Mouse (Mus musculus) lung, embryonic 15.5 days (tissue): ENCODE measurements around the gene H1f0. TPM values are rescaled to one million over a fixed set of nuclear protein-coding genes. Genes with fewer than 3 reads are reported as not detected.

Source experiments
- ATAC-seq: fragments of 200-750 bp; cut with Nextera tagmentation; 2 replicates; pipeline ENCODE4 v1.8.0; 2017; ENCODE audit warnings: moderate number of reproducible peaks, borderline replicate concordance; ENCODE audit not compliant: low FRiP score, low TSS enrichment; ENCODE audit errors: extremely low read depth
- H3K27ac ChIP-seq: fragments of 300-500 bp; sonication (generic); 2 replicates; pipeline ENCODE4 v1.5.1; 2015; ENCODE audit warnings: moderate library complexity, mild to moderate bottlenecking, inconsistent platforms
- H3K27me3 ChIP-seq: fragments of 300-500 bp; sonication (generic); 2 replicates; pipeline ENCODE4 v1.6.1; 2015; ENCODE audit warnings: inconsistent platforms
- H3K36me3 ChIP-seq: fragments of 300-500 bp; sonication (generic); 2 replicates; pipeline ENCODE4 v1.6.1; 2015; ENCODE audit warnings: inconsistent platforms
- H3K4me1 ChIP-seq: fragments of 300-500 bp; sonication (generic); 2 replicates; pipeline ENCODE4 v1.6.1; 2015; ENCODE audit warnings: inconsistent platforms
- H3K4me2 ChIP-seq: fragments of 300-500 bp; sonication (generic); 2 replicates; pipeline ENCODE4 v1.6.1; 2015; ENCODE audit warnings: inconsistent platforms, mild to moderate bottlenecking, moderate library complexity
- H3K4me3 ChIP-seq: fragments of 300-500 bp; sonication (generic); 2 replicates; pipeline ENCODE4 v1.5.1; 2015; ENCODE audit warnings: mild to moderate bottlenecking, inconsistent platforms
- H3K9ac ChIP-seq: fragments of 300-500 bp; sonication (generic); 2 replicates; pipeline ENCODE4 v1.6.1; 2015; ENCODE audit warnings: inconsistent platforms
- H3K9me3 ChIP-seq: fragments of 300-500 bp; sonication (generic); 2 replicates; pipeline ENCODE4 v1.6.1; 2016; ENCODE audit warnings: inconsistent platforms
- WGBS: fragments of 180-500 bp; shearing (Covaris S2); methylation state at CpG from one replicate; pipeline ENCODE4 v1.1.7; 2015; 5-methylcytosine and 5-hydroxymethylcytosine counted together
- polyA plus RNA-seq: library from polyadenylated mRNA; unstranded; fragments of >200 nt; fragmentation: Nextera tagmentation; extraction: Ambion mirVana; gene quantifications from 2 replicates; pipeline ENCODE4 v1.2.1, GENCODE M21; 2015

Gene H1f0
- polyA plus RNA-seq, 1 experiment from 2014 or later: 560 TPM

GRCm38 (mm10) chr15:79062376-79063159 is 34.3 kb downstream of the H1f0 start, which contains the start of gene Ankrd54:
Ankrd54 (minus strand) TSS chr15:79062893.
- peak; percentile 98 for ATAC-seq
- Histone ChIP-seq H3K27me3 (no peaks in the 10 kb centered on the region), H3K36me3 (peaks cover 33% of the 10 kb centered on the region), H3K4me2 (peak within 1 kb of the TSS; percentile 74), H3K27ac (peak within 1 kb of the TSS; percentile 79), H3K9me3 (no peaks in the 10 kb centered on the region), H3K4me1 (peaks cover 23% of the 10 kb centered on the region), H3K9ac (peak within 1 kb of the TSS; percentile 74), H3K4me3 (peak within 1 kb of the TSS; percentile 83)
- WGBS: under 1% methylated on average over 80 of the region's 80 CpGs

- no peak for ATAC-seq
- Histone ChIP-seq H3K4me2 (peak overlapping the region; percentile 62), H3K9ac (peak overlapping the region; percentile 41), H3K4me3 (peak overlapping the region; percentile 83), H3K9me3 (no peaks in the 10 kb centered on the region), H3K36me3 (peaks cover 26% of the 10 kb centered on the region), H3K27ac (peak overlapping the region; percentile 41), H3K4me1 (peaks cover 23% of the 10 kb centered on the region), H3K27me3 (no peaks in the 10 kb centered on the region)
- 8% methylated on average over 14 of the region's 14 CpGs for WGBS
Measured at GRCm38 (mm10) chr15:79063160-79063740, 35.0 kb downstream of the H1f0 start.

GRCm38 (mm10) chr15:79065086-79065770 is 37.0 kb downstream of the H1f0 start:
- no peak for ATAC-seq
- Histone ChIP-seq H3K27ac (peak overlapping the region; percentile 73), H3K4me1 (peaks cover 23% of the 10 kb centered on the region), H3K9me3 (no peaks in the 10 kb centered on the region), H3K27me3 (no peaks in the 10 kb centered on the region), H3K36me3 (peaks cover 7% of the 10 kb centered on the region; the same call in 1 of the 2 replicates), H3K9ac (no peak overlapping the region), H3K4me3 (no peak overlapping the region), H3K4me2 (no peak overlapping the region)
- WGBS: 39% methylated on average over 8 of the region's 8 CpGs

GRCm38 (mm10) chr15:79066276-79066675 is 38.0 kb downstream of the H1f0 start:
- WGBS: 26% methylated on average over 2 of the region's 2 CpGs
- no peak for ATAC-seq
- no peaks in the 10 kb centered on the region for H3K9me3 ChIP-seq

GRCm38 (mm10) chr15:79067631-79068030 is 39.4 kb downstream of the H1f0 start:
- Histone ChIP-seq H3K4me1 (peaks cover 11% of the 10 kb centered on the region), H3K27ac (no peak overlapping the region), H3K4me3 (no peak overlapping the region), H3K9ac (no peak overlapping the region), H3K4me2 (no peak overlapping the region), H3K36me3 (no peaks in the 10 kb centered on the region), H3K27me3 (no peaks in the 10 kb centered on the region), H3K9me3 (no peaks in the 10 kb centered on the region)
- WGBS: 65% methylated on average over 3 of the region's 3 CpGs
- no peak for ATAC-seq

More at GRCm38 (mm10) chr15:79066276-79066675, 38.0 kb downstream of the H1f0 start:
- Histone ChIP-seq H3K4me3 (no peak overlapping the region), H3K27me3 (no peaks in the 10 kb centered on the region), H3K36me3 (no peaks in the 10 kb centered on the region), H3K4me2 (no peak overlapping the region), H3K9ac (no peak overlapping the region), H3K27ac (no peak overlapping the region), H3K4me1 (peaks cover 18% of the 10 kb centered on the region)

GRCm38 (mm10) chr15:79068416-79068815 is 40.2 kb downstream of the H1f0 start:
- no peak overlapping the region for H3K4me3 ChIP-seq
- no peak overlapping the region for H3K27ac ChIP-seq
- ATAC-seq: no peak
- WGBS: 76% methylated on average over 3 of the region's 3 CpGs
- H3K4me2 ChIP-seq: no peak overlapping the region
- no peaks in the 10 kb centered on the region for H3K9me3 ChIP-seq
- peaks cover 9% of the 10 kb centered on the region for H3K4me1 ChIP-seq
- no peaks in the 10 kb centered on the region for H3K27me3 ChIP-seq
- no peak overlapping the region for H3K9ac ChIP-seq
- no peaks in the 10 kb centered on the region for H3K36me3 ChIP-seq

GRCm38 (mm10) chr15:79071117-79072039 is 43.1 kb downstream of the H1f0 start:
- Histone ChIP-seq H3K9ac (no peak overlapping the region), H3K36me3 (0 out of 2 replicates have a peak, but pooled peaks cover 2% of the 10 kb centered on the region), H3K9me3 (no peaks in the 10 kb centered on the region), H3K27me3 (no peaks in the 10 kb centered on the region), H3K4me2 (no peak overlapping the region), H3K4me1 (peaks cover 11% of the 10 kb centered on the region), H3K27ac (no peak overlapping the region), H3K4me3 (no peak overlapping the region)
- 64% methylated on average over 5 of the region's 5 CpGs for WGBS
- no peak for ATAC-seq

- no peak overlapping the region for H3K9ac ChIP-seq
- no peak overlapping the region for H3K4me2 ChIP-seq
- ATAC-seq: no peak
- no peak overlapping the region for H3K4me3 ChIP-seq
- H3K27ac ChIP-seq: no peak overlapping the region
- peaks cover 14% of the 10 kb centered on the region for H3K4me1 ChIP-seq
- H3K27me3 ChIP-seq: no peaks in the 10 kb centered on the region
- H3K9me3 ChIP-seq: no peaks in the 10 kb centered on the region
- peaks cover 22% of the 10 kb centered on the region for H3K36me3 ChIP-seq
Measured at GRCm38 (mm10) chr15:79073752-79074151, 45.5 kb downstream of the H1f0 start.

GRCm38 (mm10) chr15:79074446-79074845 is 46.2 kb downstream of the H1f0 start:
- Histone ChIP-seq H3K9me3 (no peaks in the 10 kb centered on the region), H3K4me3 (peak overlapping the region; percentile 83), H3K27ac (peak overlapping the region; percentile 87), H3K36me3 (peaks cover 29% of the 10 kb centered on the region), H3K4me2 (peak overlapping the region; percentile 80), H3K4me1 (peaks cover 14% of the 10 kb centered on the region), H3K27me3 (no peaks in the 10 kb centered on the region), H3K9ac (peak overlapping the region; percentile 80)
- WGBS: 29% methylated on average over 10 of the region's 10 CpGs
- no peak for ATAC-seq

GRCm38 (mm10) chr15:79074913-79075532 is 46.8 kb downstream of the H1f0 start, which contains the start of gene Eif3l:
Eif3l (plus strand) TSS chr15:79075179.
- peak within 1 kb of the TSS; percentile 83 for H3K4me3 ChIP-seq
- H3K9me3 ChIP-seq: no peaks in the 10 kb centered on the region
- no peaks in the 10 kb centered on the region for H3K27me3 ChIP-seq
- peak within 1 kb of the TSS; percentile 87 for H3K27ac ChIP-seq
- ATAC-seq: peak; percentile 85
- under 1% methylated on average over 46 of the region's 49 CpGs for WGBS
- peaks cover 14% of the 10 kb centered on the region for H3K4me1 ChIP-seq
- peak within 1 kb of the TSS; percentile 80 for H3K4me2 ChIP-seq
- peaks cover 35% of the 10 kb centered on the region for H3K36me3 ChIP-seq
- peak within 1 kb of the TSS; percentile 80 for H3K9ac ChIP-seq
